Mouse (Mus musculus): ENCODE results near the gene AC109138.7.

GRCm38 (mm10) chr19:4217140-4217539, 3.0 kb downstream of the AC109138.7 start:
- TF ChIP-seq POLR2A (IDR thresholded peaks at IDR 0.05; ENCODE audit: insufficient read length, low read depth), result no peak
- no peak for TF ChIP-seq CEBPB (IDR thresholded peaks at IDR 0.05; ENCODE audit: insufficient read depth, poor library complexity, severe bottlenecking)
